Mouse (Mus musculus): ENCODE results near the gene Dmap1. TPM values are rescaled to one million over a fixed set of nuclear protein-coding genes. Genes with fewer than 3 reads are reported as not detected.

Gene Dmap1
- polyA plus RNA-seq, 1 experiment from 2014 or later, result 72.5 TPM

DNA sequence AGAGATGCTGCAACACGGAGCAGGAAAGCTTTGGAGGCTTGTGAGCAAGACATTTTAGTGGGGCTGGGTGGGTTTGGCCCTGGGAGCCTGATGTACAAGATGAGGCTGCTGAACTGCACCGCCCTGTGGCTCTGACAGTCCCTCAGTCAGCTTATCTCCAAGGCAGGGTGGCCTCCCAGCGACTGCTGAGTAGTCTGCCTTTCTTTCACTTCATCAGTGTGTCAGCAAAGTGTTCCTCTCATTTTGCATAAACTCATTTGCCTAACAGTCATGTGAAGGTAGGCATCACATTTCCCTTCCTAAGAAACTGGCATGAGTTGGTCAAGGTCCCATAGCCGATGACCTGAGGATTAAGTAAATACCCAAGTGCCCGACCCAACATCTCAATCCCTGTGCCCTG lies 29.3 kb downstream of the Dmap1 start:
- peaks cover 90% of the 10 kb centered on the region for H3K4me1 ChIP-seq (replicated peaks)
- no peaks in the 10 kb centered on the region for H3K9me3 ChIP-seq
- H3K36me3 ChIP-seq, result peaks cover 5% of the 10 kb centered on the region; the same call in 1 of the 2 replicates
- H3K4me3 ChIP-seq, result no peak overlapping the region
- DNase-seq (ENCODE audit: low spot score), result no peak
- peak overlapping the region; percentile 40; the same call in 1 of the 2 replicates for H3K27ac ChIP-seq
- no peaks in the 10 kb centered on the region; the same call in 1 of the 2 replicates for H3K27me3 ChIP-seq (ENCODE audit: insufficient read depth, poor library complexity, severe bottlenecking)
- WGBS, result 50% methylated on average over 5 of the region's 5 CpGs

DNA sequence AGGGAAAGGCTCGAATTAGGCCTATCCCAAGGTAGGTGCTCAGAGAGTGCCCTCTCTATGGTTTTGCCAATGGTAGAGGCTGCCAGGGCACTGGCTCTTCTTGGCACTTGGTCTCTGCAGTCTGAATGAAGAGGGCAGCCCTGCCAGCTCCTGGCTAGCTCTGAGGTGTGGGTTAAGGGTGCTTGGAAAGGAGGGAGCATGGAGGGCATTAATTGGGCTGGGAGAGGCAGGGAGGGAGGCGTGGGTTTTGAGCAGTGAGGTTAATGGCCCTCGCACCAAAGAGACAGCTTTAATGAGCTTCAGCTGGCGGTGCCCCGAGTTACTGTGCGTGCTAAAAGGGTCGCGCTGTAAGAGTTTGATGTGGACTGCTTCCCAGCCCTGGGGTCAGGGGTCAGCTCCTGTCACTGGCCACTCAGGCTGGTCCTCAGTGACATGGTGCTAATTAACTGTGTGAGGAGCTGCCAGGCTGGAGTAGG lies 30.4 kb downstream of the Dmap1 start:
- Histone ChIP-seq H3K36me3 (peaks cover 5% of the 10 kb centered on the region; the same call in 1 of the 2 replicates), H3K4me1 (replicated peaks) (peaks cover 90% of the 10 kb centered on the region), H3K4me3 (no peak overlapping the region), H3K27me3 (ENCODE audit: insufficient read depth, poor library complexity, severe bottlenecking) (peaks cover under 1% of the 10 kb centered on the region; the same call in 1 of the 2 replicates), H3K9me3 (no peaks in the 10 kb centered on the region), H3K27ac (peak overlapping the region; percentile 54; the same call in 1 of the 2 replicates)
- peak; percentile 56 for DNase-seq (ENCODE audit: low spot score)
- 11% methylated on average over 8 of the region's 8 CpGs for WGBS

DNA sequence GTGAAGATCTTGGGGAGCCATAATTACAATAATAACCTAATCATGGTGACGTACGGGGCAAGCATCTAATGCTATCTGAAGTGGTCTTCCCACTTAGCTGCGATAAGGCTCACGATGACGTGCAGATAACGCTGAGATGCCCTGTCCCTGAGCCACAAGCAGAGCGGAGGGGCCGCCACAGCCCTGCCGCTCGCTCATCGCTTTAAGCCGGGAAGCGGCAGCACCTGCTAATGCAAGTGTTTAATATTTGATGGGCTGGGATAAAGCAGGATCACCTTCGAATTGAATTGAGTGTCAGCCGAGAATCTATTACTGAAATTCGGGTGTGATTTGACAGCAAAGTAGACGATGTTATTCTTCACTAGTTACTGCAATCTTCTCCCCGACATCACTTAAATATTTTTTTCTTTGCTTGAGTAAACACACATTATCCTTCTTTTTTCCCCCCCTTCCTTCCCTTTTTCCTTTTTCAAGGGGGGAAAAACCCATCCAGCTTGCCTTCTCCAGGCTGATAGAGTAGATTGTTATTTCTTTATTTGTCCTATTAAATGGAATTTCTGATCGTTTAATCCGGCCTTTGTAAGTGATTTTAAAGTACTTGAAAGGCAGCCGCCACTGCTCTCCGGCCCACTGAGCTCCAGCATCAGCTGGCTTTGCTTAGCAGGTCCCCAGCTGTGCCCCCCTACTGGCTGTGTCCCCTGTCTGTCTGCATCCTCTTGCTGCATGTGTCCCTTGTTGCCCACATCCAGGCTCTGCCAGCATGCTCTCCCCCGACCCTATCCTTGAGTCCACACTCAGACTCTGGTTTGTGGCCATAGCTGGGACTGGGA lies 34.9 kb downstream of the Dmap1 start:
- WGBS, result 54% methylated on average over 23 of the region's 23 CpGs
- H3K36me3 ChIP-seq, result peaks cover 5% of the 10 kb centered on the region; the same call in 1 of the 2 replicates
- H3K27ac ChIP-seq, result peak overlapping the region; percentile 74
- H3K4me1 ChIP-seq (replicated peaks), result peaks cover 75% of the 10 kb centered on the region
- no peak for DNase-seq (ENCODE audit: low spot score)
- H3K4me3 ChIP-seq, result no peak overlapping the region
- H3K9me3 ChIP-seq, result no peaks in the 10 kb centered on the region
- peaks cover 8% of the 10 kb centered on the region; the same call in 1 of the 2 replicates for H3K27me3 ChIP-seq (ENCODE audit: insufficient read depth, poor library complexity, severe bottlenecking)

DNA sequence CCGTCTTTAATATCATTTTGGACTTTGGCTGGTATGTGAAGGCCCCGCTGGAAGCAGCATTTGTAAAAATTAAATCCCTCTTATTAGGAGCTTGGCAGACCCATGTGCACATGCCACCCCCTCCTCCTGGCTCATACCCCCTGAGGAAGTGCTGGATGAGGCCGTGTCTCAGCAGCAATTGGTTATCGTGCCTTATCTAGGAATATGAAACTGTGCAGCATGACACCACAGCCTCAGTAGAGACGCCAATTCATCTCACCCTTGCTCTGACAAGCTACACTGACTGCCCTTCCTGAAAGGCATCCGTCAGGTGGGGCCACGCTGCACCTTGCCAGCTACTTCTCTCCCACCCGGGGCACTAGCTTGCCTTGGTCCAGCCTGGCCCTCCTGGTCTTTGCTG lies 35.6 kb downstream of the Dmap1 start:
- H3K4me3 ChIP-seq, result no peak overlapping the region
- peak overlapping the region; percentile 74 for H3K27ac ChIP-seq
- H3K27me3 ChIP-seq (ENCODE audit: insufficient read depth, poor library complexity, severe bottlenecking), result peaks cover 8% of the 10 kb centered on the region; the same call in 1 of the 2 replicates
- H3K9me3 ChIP-seq, result no peaks in the 10 kb centered on the region
- no peak for DNase-seq (ENCODE audit: low spot score)
- peaks cover 7% of the 10 kb centered on the region for H3K36me3 ChIP-seq
- 76% methylated on average over 8 of the region's 8 CpGs for WGBS
- H3K4me1 ChIP-seq (replicated peaks), result peaks cover 68% of the 10 kb centered on the region

DNA sequence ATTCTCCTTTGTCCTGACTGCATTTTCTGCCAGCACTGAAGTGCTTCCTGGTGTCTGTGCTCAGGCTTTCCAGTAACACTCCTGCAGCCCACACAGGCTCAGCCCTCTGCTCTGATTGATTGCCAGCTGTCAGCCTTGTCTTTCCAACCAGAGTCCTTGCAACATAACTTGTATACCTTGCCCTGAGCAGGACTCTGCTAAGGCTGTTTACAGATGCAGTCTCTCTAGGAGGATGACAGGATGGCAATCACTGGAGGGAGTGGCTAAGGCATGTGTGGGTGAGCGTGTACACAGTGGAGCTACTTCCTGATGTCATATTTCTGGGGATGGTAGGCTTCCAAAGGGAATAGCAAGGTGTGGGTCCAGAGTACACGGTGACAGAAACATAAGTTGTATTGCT lies 36.2 kb downstream of the Dmap1 start:
- Histone ChIP-seq H3K4me3 (no peak overlapping the region), H3K36me3 (peaks cover 13% of the 10 kb centered on the region), H3K9me3 (no peaks in the 10 kb centered on the region), H3K27ac (peak overlapping the region; percentile 74), H3K27me3 (ENCODE audit: insufficient read depth, poor library complexity, severe bottlenecking) (peaks cover 8% of the 10 kb centered on the region; the same call in 1 of the 2 replicates), H3K4me1 (replicated peaks) (peaks cover 62% of the 10 kb centered on the region)
- 85% methylated on average over 2 of the region's 2 CpGs for WGBS
- DNase-seq (ENCODE audit: low spot score), result no peak

DNA sequence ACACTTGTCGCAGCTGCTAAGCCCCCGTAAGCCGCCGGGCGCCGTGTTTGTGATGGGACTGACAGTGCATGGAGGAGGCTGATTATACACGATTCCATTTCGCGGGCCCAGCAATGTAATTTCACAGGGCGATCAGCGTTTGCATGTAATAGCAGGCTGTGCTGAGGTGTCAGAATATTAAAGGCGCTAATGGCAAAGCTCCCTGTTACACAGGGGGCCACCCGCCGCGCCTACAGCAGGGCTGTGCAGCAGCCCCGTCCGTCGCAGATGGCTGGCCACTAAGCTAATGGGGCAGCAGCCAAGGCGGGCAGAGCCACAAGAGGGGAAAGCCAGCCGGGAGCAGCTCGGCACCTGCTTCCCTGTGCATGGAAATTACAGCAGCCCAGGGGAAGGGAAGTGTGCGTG lies 37.0 kb downstream of the Dmap1 start:
- DNase-seq (ENCODE audit: low spot score), result peak; percentile 39
- 45% methylated on average over 22 of the region's 22 CpGs for WGBS

DNA sequence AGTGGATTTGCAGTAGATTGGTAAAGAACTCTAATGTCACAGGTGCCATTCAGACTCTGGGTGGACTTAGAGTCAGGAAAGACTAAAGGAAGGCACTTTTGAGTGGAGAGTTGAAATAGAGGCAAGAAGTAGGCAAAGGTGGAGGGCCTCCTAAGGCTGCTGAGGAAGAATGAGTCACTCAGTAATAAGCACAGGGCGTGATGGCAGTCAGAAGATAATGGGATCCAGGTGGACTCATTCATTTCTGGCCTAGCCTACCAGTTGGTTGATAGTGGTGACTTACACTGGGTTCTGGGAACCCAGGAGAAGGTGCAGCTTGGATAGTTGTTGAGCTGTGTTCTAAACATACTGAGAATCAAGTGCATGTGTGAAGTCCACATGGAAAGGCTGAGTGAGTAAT lies 40.3 kb downstream of the Dmap1 start:
- Histone ChIP-seq H3K9me3 (no peaks in the 10 kb centered on the region), H3K4me1 (replicated peaks) (peaks cover 37% of the 10 kb centered on the region), H3K4me3 (no peak overlapping the region), H3K27ac (no peak overlapping the region), H3K36me3 (peaks cover 17% of the 10 kb centered on the region), H3K27me3 (ENCODE audit: insufficient read depth, poor library complexity, severe bottlenecking) (peaks cover 8% of the 10 kb centered on the region; the same call in 1 of the 2 replicates)
- WGBS, result 91% methylated on average over 1 of the region's 1 CpGs
- no peak for DNase-seq (ENCODE audit: low spot score)

More for the DNA sequence above, 37.0 kb downstream of the Dmap1 start:
- peak overlapping the region; percentile 74 for H3K27ac ChIP-seq
- peaks cover 8% of the 10 kb centered on the region; the same call in 1 of the 2 replicates for H3K27me3 ChIP-seq (ENCODE audit: insufficient read depth, poor library complexity, severe bottlenecking)
- H3K36me3 ChIP-seq, result peaks cover 21% of the 10 kb centered on the region
- peaks cover 60% of the 10 kb centered on the region for H3K4me1 ChIP-seq (replicated peaks)
- H3K4me3 ChIP-seq, result peak overlapping the region; percentile 18; the same call in 1 of the 2 replicates
- no peaks in the 10 kb centered on the region for H3K9me3 ChIP-seq

DNA sequence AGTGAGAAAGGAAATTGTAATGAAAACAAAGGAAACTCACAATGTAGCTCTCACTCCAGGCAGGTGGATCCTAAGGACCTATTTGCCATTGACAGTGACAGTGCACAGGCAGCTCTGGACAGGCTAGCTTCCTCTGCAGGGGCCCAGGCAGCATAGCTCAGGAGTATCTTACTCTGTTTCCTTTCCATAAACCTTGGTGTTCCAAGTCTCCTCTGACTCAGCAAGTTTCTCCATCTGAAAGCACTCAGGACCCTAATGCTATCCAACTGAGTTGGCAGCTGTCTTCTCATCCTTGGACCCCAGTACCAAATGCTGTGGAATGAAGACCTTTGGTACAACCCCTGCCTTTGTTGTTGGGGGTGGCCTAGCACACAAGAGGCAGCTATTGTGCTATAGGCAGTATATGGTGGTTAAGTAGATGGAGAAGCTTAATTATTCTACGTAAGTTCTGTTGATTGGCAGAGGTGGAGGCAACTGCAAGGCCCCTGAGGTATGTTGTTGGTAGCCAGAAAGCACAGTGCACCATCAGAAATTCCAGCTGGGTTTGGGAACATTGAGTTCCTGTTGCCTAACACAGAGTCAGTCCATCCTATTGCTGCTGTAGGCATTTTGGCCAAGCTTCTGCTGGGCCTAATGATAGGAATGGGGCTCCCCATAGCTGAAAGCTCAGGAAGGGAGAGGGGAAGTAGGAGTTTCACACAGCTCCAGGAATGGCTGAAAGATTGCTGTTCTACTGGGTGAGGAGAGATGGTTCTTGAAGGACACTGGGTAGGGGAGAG lies 41.0 kb downstream of the Dmap1 start:
- H3K4me1 ChIP-seq (replicated peaks), result peaks cover 36% of the 10 kb centered on the region
- H3K27me3 ChIP-seq (ENCODE audit: insufficient read depth, poor library complexity, severe bottlenecking), result 0 out of 2 replicates have a peak, but pooled peaks cover 3% of the 10 kb centered on the region
- H3K4me3 ChIP-seq, result no peak overlapping the region
- peaks cover 17% of the 10 kb centered on the region for H3K36me3 ChIP-seq
- DNase-seq (ENCODE audit: low spot score), result no peak
- 82% methylated on average over 1 of the region's 1 CpGs for WGBS
- no peaks in the 10 kb centered on the region for H3K9me3 ChIP-seq
- no peak overlapping the region for H3K27ac ChIP-seq

DNA sequence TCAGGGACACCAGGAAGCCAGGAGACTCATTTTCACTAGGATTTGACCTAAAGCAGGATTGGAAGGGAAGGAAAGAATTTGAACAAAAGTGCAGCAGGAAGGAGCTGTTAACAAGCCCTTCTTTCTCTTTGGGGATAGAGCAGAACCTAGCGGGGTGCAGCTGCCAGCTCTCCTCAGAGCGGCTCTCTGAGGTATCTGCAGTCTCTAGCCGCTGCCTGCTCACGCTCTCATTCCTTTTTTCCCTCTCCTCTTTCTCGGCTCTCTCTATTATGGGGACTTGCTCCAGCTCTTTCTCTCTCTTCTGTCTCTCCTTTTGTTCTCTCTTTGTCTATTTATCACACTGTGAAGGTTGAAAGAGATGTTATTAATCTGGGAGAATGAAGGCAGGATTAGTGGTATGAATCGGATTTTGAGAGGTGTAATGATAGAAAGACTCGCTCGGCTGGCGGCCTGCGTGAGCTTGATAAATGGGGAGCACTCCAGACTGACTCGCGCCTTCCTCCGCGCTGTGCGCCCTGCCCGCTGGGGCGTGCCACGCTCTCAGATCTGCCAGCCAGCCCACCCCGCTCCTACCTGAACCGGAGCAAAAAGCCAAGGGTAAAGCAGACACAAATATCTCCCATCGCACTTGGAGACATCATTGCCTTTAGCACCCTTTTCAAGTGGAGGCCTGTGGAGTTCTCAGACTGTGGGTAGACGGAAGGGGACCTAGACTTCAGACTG lies 45.0 kb downstream of the Dmap1 start:
- Histone ChIP-seq H3K27me3 (ENCODE audit: insufficient read depth, poor library complexity, severe bottlenecking) (no peaks in the 10 kb centered on the region), H3K4me3 (no peak overlapping the region), H3K9me3 (no peaks in the 10 kb centered on the region), H3K36me3 (peaks cover 44% of the 10 kb centered on the region), H3K4me1 (replicated peaks) (peaks cover 14% of the 10 kb centered on the region), H3K27ac (0 out of 2 replicates have a peak overlapping the region, but pooled peaks have one; percentile 5)
- WGBS, result 62% methylated on average over 22 of the region's 22 CpGs
- no peak for DNase-seq (ENCODE audit: low spot score)

DNA sequence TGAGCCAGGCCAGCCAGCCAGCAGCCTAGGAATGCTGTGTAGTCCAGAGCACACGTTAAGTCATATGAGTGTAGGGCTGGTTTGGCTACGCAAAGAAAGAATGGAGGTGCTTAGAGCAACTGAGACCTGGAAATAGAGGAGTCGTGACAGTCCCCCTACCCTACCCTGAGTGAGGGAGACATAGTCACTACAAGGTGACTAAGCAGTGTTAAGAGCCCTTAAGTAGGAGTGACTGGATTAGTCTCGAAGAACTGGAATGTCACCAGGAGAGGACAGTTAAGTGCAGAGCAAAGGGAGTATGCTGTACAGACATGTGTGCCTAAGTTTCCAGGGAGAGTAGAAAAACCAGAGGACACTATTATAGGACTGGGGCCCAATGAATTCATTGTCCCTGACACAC lies 45.9 kb downstream of the Dmap1 start:
- no peak for DNase-seq (ENCODE audit: low spot score)
- WGBS, result 92% methylated on average over 4 of the region's 4 CpGs
- H3K4me3 ChIP-seq, result no peak overlapping the region
- H3K36me3 ChIP-seq, result peaks cover 42% of the 10 kb centered on the region
- H3K27ac ChIP-seq, result no peak overlapping the region
- peaks cover 14% of the 10 kb centered on the region for H3K4me1 ChIP-seq (replicated peaks)
- H3K9me3 ChIP-seq, result no peaks in the 10 kb centered on the region
- no peaks in the 10 kb centered on the region for H3K27me3 ChIP-seq (ENCODE audit: insufficient read depth, poor library complexity, severe bottlenecking)

DNA sequence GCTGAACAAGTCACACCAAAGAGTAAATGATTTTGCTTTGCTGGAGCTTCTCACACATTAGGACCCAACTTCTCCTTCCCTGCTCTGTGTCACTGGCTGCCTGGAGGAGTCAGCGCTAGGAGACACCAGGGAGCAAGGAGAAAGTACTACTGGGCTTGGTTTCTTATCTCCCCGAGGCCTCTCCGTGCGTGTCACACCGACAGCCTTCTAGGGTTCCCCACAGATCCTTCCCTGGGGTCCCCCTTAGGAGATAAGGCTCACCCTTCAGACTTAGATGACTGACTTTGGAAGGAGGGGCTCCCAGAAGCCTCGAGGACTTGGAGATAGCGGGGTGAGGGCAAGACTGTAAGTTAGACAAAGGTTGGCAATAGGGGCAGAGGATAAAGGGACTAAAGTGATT lies 47.4 kb downstream of the Dmap1 start:
- Histone ChIP-seq H3K27ac (no peak overlapping the region), H3K4me3 (no peak overlapping the region), H3K4me1 (replicated peaks) (peaks cover 14% of the 10 kb centered on the region), H3K9me3 (no peaks in the 10 kb centered on the region), H3K36me3 (peaks cover 34% of the 10 kb centered on the region), H3K27me3 (ENCODE audit: insufficient read depth, poor library complexity, severe bottlenecking) (no peaks in the 10 kb centered on the region)
- DNase-seq (ENCODE audit: low spot score), result no peak
- WGBS, result 92% methylated on average over 7 of the region's 7 CpGs

DNA sequence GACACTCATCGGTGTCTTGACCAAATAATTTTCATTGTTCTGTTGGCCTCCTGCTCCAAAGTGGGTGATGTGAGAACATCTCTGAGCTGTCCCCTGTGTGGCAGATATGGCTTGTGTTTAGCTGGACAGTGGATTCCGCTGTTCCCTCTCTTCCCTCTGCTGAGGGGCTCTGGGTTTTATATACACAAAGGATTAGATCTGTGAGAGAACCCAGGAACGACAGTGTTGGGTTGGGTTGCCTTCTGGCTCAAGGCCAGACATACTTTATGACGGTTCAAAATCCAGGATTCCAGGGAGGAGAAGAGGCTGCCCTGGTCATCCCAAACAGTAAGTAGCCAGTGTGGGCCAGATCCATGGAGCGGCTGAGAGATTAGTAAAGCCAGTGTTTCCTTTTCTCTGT lies 48.5 kb downstream of the Dmap1 start:
- Histone ChIP-seq H3K4me3 (no peak overlapping the region), H3K36me3 (peaks cover 34% of the 10 kb centered on the region), H3K9me3 (no peaks in the 10 kb centered on the region), H3K27ac (no peak overlapping the region), H3K27me3 (ENCODE audit: insufficient read depth, poor library complexity, severe bottlenecking) (no peaks in the 10 kb centered on the region), H3K4me1 (replicated peaks) (peaks cover 17% of the 10 kb centered on the region)
- 92% methylated on average over 5 of the region's 5 CpGs for WGBS
- DNase-seq (ENCODE audit: low spot score), result no peak
